Mouse (Mus musculus): ENCODE measurements around the gene Emc7. TPM values are rescaled to one million over a fixed set of nuclear protein-coding genes. Genes with fewer than 3 reads are reported as not detected.
"Not testable (repeated sequence)": the region's sequence is repeated elsewhere in the genome, so short reads cannot be mapped to it uniquely, and the experiment has no call there.

Emc7 gene
- polyA plus RNA-seq, 1 experiment from 2014 or later: 21.9 TPM

GRCm38 (mm10) chr2:112437589-112437988 is 17.2 kb upstream of the Emc7 start:
- 90% methylated on average over 2 of the region's 2 CpGs for WGBS
- DNase-seq (ENCODE audit: low spot score): no peak
- no peak for ATAC-seq (ENCODE audit: low read depth)
- Histone ChIP-seq H3K4me2 (ENCODE audit: low read depth, low read length) (no peak overlapping the region), H3K9ac (ENCODE audit: low read depth, low read length) (no peak overlapping the region), H3K36me3 (ENCODE audit: control insufficient read depth, insufficient read depth, low read length) (no peaks in the 10 kb centered on the region), H3K9me3 (ENCODE audit: control insufficient read depth, low read length) (no peaks in the 10 kb centered on the region), H3K4me3 (ENCODE audit: low read depth, low read length) (no peak overlapping the region), H3K27me3 (replicated peaks; ENCODE audit: control insufficient read depth, insufficient read depth, low read length) (no peaks in the 10 kb centered on the region), H3K27ac (replicated peaks; ENCODE audit: low read depth, low read length) (no peak overlapping the region), H3K4me1 (ENCODE audit: control insufficient read depth, insufficient read depth, low read length) (no peaks in the 10 kb centered on the region)

- Histone ChIP-seq H3K4me1 (ENCODE audit: control insufficient read depth, insufficient read depth, low read length) (no peaks in the 10 kb centered on the region), H3K36me3 (ENCODE audit: control insufficient read depth, insufficient read depth, low read length) (no peaks in the 10 kb centered on the region), H3K27ac (replicated peaks; ENCODE audit: low read depth, low read length) (no peak overlapping the region), H3K4me3 (ENCODE audit: low read depth, low read length) (no peak overlapping the region), H3K9ac (ENCODE audit: low read depth, low read length) (no peak overlapping the region), H3K9me3 (ENCODE audit: control insufficient read depth, low read length) (no peaks in the 10 kb centered on the region), H3K27me3 (replicated peaks; ENCODE audit: control insufficient read depth, insufficient read depth, low read length) (no peaks in the 10 kb centered on the region), H3K4me2 (ENCODE audit: low read depth, low read length) (no peak overlapping the region)
- DNase-seq (ENCODE audit: low spot score) (no peak), ATAC-seq (ENCODE audit: low read depth) (no peak)
- WGBS: 52% methylated on average over 2 of the region's 2 CpGs
These were observed 11.3 kb upstream of the Emc7 start for GRCm38 (mm10) chr2:112443491-112443890.

GRCm38 (mm10) chr2:112445511-112445910 is 9.3 kb upstream of the Emc7 start:
- no peaks in the 10 kb centered on the region for H3K27me3 ChIP-seq (replicated peaks; ENCODE audit: control insufficient read depth, insufficient read depth, low read length)
- H3K9ac ChIP-seq (ENCODE audit: low read depth, low read length): no peak overlapping the region
- DNase-seq (ENCODE audit: low spot score) (no peak), ATAC-seq (ENCODE audit: low read depth) (no peak)
- no peak overlapping the region for H3K4me3 ChIP-seq (ENCODE audit: low read depth, low read length)
- no peaks in the 10 kb centered on the region for H3K4me1 ChIP-seq (ENCODE audit: control insufficient read depth, insufficient read depth, low read length)
- no peaks in the 10 kb centered on the region for H3K9me3 ChIP-seq (ENCODE audit: control insufficient read depth, low read length)
- H3K36me3 ChIP-seq (ENCODE audit: control insufficient read depth, insufficient read depth, low read length): no peaks in the 10 kb centered on the region
- no peak overlapping the region for H3K4me2 ChIP-seq (ENCODE audit: low read depth, low read length)
- no peak overlapping the region for H3K27ac ChIP-seq (replicated peaks; ENCODE audit: low read depth, low read length)

DNA sequence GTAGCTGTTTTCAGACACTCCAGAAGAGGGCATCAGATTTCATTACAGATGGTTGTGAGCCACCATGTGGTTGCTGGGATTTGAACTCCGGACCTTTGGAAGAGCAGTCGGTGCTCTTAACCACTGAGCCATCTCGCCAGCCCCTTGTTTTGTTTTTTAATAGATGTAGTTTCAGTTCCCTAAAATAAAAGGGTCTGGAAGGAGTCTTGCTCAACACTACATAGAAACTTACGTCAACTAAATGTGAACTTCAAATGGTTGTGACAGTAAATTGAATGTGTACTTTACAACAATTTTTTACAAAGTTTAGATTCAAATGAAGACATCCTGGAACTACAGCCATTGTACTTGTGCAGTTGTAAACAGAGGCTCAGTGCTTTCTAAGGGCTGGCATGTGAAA is 6.8 kb upstream of the Emc7 start:
- not testable (repeated sequence) for DNase-seq (ENCODE audit: low spot score); H3K9me3 ChIP-seq (ENCODE audit: control insufficient read depth, low read length); H3K4me3 ChIP-seq (ENCODE audit: low read depth, low read length); H3K27ac ChIP-seq (replicated peaks; ENCODE audit: low read depth, low read length); H3K9ac ChIP-seq (ENCODE audit: low read depth, low read length); H3K4me2 ChIP-seq (ENCODE audit: low read depth, low read length); H3K4me1 ChIP-seq (ENCODE audit: control insufficient read depth, insufficient read depth, low read length); H3K36me3 ChIP-seq (ENCODE audit: control insufficient read depth, insufficient read depth, low read length); H3K27me3 ChIP-seq (replicated peaks; ENCODE audit: control insufficient read depth, insufficient read depth, low read length); ATAC-seq (ENCODE audit: low read depth)
- 69% methylated on average over 4 of the region's 4 CpGs for WGBS

DNA sequence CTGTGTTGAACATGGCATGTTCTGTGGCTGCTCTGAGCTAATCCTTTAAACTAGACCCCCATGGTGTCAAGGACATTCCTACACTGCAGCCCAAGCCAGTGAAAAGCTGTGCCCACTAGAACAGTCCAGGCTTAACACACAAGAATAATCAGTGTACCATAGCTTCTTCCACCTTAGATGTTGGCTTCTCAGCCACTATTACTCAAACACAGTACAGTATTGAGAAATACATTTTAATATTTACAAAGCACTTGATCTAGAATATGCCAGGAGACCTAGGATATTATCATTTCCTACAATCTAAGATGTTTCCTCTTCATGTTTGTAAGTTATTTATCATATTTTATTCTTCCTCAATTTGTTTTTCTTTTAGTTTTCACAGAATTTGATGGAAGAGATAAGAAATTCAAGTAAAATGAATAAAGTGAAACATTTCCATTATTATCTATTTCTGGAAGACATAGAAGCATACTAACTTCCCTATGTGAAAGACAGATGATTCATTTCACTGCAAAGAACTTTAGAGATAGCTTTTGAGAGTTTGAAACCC is 6.2 kb upstream of the Emc7 start:
- Histone ChIP-seq H3K27me3 (replicated peaks; ENCODE audit: control insufficient read depth, insufficient read depth, low read length) (no peaks in the 10 kb centered on the region), H3K9ac (ENCODE audit: low read depth, low read length) (no peak overlapping the region), H3K27ac (replicated peaks; ENCODE audit: low read depth, low read length) (no peak overlapping the region), H3K36me3 (ENCODE audit: control insufficient read depth, insufficient read depth, low read length) (no peaks in the 10 kb centered on the region), H3K4me1 (ENCODE audit: control insufficient read depth, insufficient read depth, low read length) (no peaks in the 10 kb centered on the region), H3K9me3 (ENCODE audit: control insufficient read depth, low read length) (no peaks in the 10 kb centered on the region), H3K4me2 (ENCODE audit: low read depth, low read length) (no peak overlapping the region), H3K4me3 (ENCODE audit: low read depth, low read length) (no peak overlapping the region)
- ATAC-seq (ENCODE audit: low read depth): no peak
- no peak for DNase-seq (ENCODE audit: low spot score)

- Histone ChIP-seq H3K4me1 (ENCODE audit: control insufficient read depth, insufficient read depth, low read length) (no peaks in the 10 kb centered on the region), H3K27ac (replicated peaks; ENCODE audit: low read depth, low read length) (no peak overlapping the region), H3K27me3 (replicated peaks; ENCODE audit: control insufficient read depth, insufficient read depth, low read length) (no peaks in the 10 kb centered on the region), H3K4me2 (ENCODE audit: low read depth, low read length) (no peak overlapping the region), H3K4me3 (ENCODE audit: low read depth, low read length) (no peak overlapping the region), H3K36me3 (ENCODE audit: control insufficient read depth, insufficient read depth, low read length) (no peaks in the 10 kb centered on the region), H3K9me3 (ENCODE audit: control insufficient read depth, low read length) (no peaks in the 10 kb centered on the region), H3K9ac (ENCODE audit: low read depth, low read length) (no peak overlapping the region)
- 32% methylated on average over 4 of the region's 4 CpGs for WGBS
- DNase-seq (ENCODE audit: low spot score): no peak
- no peak for ATAC-seq (ENCODE audit: low read depth)
These were observed 5.0 kb upstream of the Emc7 start for GRCm38 (mm10) chr2:112449597-112450296.

DNA sequence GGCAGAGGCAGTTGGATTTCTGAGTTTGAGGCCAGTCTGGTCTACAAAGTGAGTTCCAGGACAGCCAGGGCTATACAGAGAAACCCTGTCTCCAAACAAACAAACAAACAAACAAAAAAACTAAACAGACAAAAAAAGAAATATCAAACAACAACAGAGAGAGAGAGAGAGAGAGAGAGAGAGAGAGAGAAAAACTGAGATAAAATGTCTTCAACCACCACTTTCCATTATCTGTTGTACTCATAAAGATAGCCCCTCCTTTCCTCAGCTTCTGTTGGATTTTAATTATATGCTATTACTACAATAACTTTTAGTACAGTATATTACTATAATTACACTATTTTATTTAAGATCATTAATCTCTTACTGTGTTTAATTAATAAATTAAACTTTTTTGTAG is 2.3 kb upstream of the Emc7 start:
- not testable (repeated sequence) for H3K9me3 ChIP-seq (ENCODE audit: control insufficient read depth, low read length); H3K27me3 ChIP-seq (replicated peaks; ENCODE audit: control insufficient read depth, insufficient read depth, low read length); H3K9ac ChIP-seq (ENCODE audit: low read depth, low read length); H3K4me1 ChIP-seq (ENCODE audit: control insufficient read depth, insufficient read depth, low read length); H3K36me3 ChIP-seq (ENCODE audit: control insufficient read depth, insufficient read depth, low read length); DNase-seq (ENCODE audit: low spot score); H3K4me2 ChIP-seq (ENCODE audit: low read depth, low read length); H3K27ac ChIP-seq (replicated peaks; ENCODE audit: low read depth, low read length); H3K4me3 ChIP-seq (ENCODE audit: low read depth, low read length); ATAC-seq (ENCODE audit: low read depth)

- Histone ChIP-seq H3K4me2 (ENCODE audit: low read depth, low read length) (peak overlapping the region; percentile 73), H3K9ac (ENCODE audit: low read depth, low read length) (peak overlapping the region; percentile 92), H3K27ac (replicated peaks; ENCODE audit: low read depth, low read length) (peak overlapping the region; percentile 74), H3K4me3 (ENCODE audit: low read depth, low read length) (peak overlapping the region; percentile 93), H3K9me3 (ENCODE audit: control insufficient read depth, low read length) (no peaks in the 10 kb centered on the region), H3K27me3 (replicated peaks; ENCODE audit: control insufficient read depth, insufficient read depth, low read length) (no peaks in the 10 kb centered on the region), H3K4me1 (ENCODE audit: control insufficient read depth, insufficient read depth, low read length) (peaks cover 9% of the 10 kb centered on the region; the same call in 1 of the 2 replicates), H3K36me3 (ENCODE audit: control insufficient read depth, insufficient read depth, low read length) (no peaks in the 10 kb centered on the region)
- no peak for DNase-seq (ENCODE audit: low spot score)
- ATAC-seq (ENCODE audit: low read depth): peak; percentile 69
- 26% methylated on average over 17 of the region's 17 CpGs for WGBS
These were observed 504 bp upstream of the Emc7 start for GRCm38 (mm10) chr2:112454125-112454861.

Data from embryonic facial prominence, embryonic 14.5 days (tissue).